Mouse (Mus musculus): ENCODE data around the gene Gm8298.
"Not testable (repeated sequence)": the region's sequence is repeated elsewhere in the genome, so short reads cannot be mapped to it uniquely, and the experiment has no call there.

Gm8298 gene

GRCm38 (mm10) chr3:59860751-59861150 is at the start of gene Gm8298:
Gm8298 (plus strand) TSS chr3:59861051.
- DNase-seq: no peak

GRCm38 (mm10) chr3:59813169-59813568 is 47.7 kb upstream of the Gm8298 start:
- DNase-seq: no peak

GRCm38 (mm10) chr3:59870765-59871164 is 9.9 kb downstream of the Gm8298 start:
- no peak for DNase-seq

- not testable (repeated sequence) for DNase-seq
These were observed 16.8 kb downstream of the Gm8298 start for GRCm38 (mm10) chr3:59877601-59878000.

DNA sequence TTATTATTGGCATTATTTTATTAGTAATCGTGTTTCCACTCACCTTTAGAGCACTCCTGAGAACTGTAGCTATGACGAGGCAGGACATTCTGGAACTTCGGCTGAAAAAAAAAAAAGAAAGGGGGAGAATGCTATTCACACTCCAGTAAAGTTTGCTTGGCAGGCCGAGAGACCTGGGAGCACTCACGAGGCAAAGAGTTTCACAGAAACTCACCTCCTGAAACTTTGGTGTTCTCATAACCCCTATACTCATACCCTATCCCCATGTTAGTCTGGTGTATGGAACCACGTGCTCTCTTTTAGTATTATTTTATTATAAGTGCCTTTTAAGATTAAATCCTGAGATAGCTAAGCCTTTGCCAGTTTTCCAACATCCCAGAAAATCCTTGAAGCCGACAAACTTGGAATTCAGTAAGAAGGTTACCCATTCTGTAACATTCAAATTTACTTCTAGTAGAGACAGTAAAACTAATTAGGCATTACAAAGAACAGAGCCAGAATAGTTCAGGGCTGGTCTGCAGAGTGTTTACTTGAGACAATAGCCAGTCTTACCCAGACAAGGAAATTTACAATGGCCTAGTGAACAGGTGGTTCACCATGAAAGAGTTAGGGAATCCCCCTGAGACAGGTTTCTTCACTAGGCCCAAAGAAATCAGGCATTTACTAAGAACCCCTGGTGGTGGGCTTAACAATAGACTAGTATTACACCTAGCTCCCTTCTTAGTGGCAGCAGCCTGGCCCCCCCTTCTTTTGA is 19.1 kb downstream of the Gm8298 start:
- not testable (repeated sequence) for DNase-seq

DNA sequence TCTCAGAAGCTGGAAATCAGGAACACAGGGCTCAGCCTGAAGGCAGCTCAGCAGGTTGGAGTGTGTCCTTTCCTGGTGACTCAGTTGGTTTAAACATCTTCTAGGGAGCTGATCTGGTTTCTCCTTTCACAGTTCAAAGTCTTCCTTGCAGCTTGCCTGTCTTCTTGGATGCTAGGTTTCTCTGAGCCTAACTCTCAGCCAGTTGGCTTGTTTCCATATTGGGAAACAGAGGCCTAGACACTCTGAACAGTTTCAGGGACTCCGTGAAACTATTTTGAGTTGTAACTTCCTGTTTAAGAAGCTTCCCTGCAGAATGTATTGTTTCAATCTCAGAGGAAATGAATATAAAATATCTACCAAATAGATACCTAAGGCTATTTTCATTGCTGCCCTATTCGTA is 32.4 kb downstream of the Gm8298 start:
- no peak for DNase-seq

DNA sequence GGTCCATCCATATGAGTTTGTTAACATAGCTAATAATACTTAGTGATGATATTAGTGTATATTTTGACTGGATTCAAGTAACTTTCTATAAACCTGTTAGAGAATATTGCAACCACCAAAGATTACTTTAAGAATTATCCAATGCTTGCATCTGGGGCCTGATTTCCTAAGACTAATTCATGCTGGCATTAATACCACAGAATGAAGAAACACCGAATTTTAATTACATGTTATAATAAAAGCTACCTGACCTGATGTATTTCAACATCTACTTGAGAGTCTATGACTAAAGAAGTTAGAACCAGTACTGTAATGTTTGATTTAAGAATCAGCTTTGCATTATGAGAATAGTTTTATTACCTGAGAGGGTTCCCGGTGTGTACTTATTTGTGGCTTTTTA is 64.1 kb downstream of the Gm8298 start, which contains the start of gene C130079G13Rik:
Gene C130079G13Rik, plus strand, starts transcription at position 301 of the 400 bp plus-strand sequence.
- no peak for DNase-seq
